Mouse (Mus musculus): Measurements from ENCODE around the gene Ubl4b.

The Ubl4b gene

GRCm38 (mm10) chr3:107568721-107569120 is 13.8 kb upstream of the Ubl4b start:
- no peak for DNase-seq (ENCODE audit: low spot score in 2 of 2)

- DNase-seq (ENCODE audit: low spot score in 2 of 2), result no peak
These were observed 12.9 kb upstream of the Ubl4b start for GRCm38 (mm10) chr3:107567766-107568165.

DNA sequence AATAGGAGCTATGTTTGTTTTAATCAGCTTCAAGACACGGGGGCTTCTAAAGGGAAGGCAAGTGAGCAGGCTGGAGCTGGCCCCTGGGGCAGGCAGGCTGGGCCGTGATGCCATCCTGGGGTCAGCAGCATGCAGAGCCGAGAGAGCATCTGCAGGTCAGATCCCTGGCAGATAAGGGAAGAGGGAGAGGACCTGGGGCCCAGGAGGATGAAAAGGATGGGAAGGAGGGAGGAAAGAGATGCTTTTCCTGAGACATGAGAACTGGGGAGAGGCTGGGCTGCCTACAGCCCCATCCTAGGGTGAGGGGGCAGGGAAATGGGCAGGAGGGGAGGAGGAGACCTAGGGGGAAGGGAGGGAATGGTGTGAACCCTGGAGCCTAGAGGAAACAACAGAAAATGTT is 10.5 kb upstream of the Ubl4b start:
- no peak for DNase-seq (ENCODE audit: low spot score in 2 of 2)

GRCm38 (mm10) chr3:107563880-107564279 is 9.0 kb upstream of the Ubl4b start:
- no peak for DNase-seq (ENCODE audit: low spot score in 2 of 2)

GRCm38 (mm10) chr3:107562591-107562990 is 7.7 kb upstream of the Ubl4b start:
- no peak for DNase-seq (ENCODE audit: low spot score in 2 of 2)

DNA sequence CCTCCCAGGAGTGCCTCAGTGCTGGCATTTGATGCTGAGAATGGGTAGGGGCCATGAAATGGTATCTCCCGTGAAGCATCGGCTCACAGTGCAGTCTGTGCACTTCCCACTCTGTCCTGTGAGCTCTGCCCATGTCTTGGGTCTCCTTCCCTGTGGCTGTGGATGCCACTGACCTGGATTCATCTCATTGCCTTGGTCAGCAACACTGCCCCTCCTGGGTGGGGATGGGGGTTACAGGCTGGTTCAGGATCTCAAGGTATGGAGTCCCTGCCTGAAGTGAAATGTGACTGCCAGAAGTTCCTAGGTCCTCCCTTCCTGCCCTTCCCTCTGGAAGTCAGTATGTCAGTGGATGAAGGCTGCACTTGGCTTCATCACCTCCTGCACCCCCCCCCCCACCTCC is 7.2 kb upstream of the Ubl4b start:
- DNase-seq (ENCODE audit: low spot score in 2 of 2), result no peak

- DNase-seq (ENCODE audit: low spot score in 2 of 2), result peak; percentile 69 to 71
These were observed 4.3 kb upstream of the Ubl4b start for GRCm38 (mm10) chr3:107559183-107559582.

DNA sequence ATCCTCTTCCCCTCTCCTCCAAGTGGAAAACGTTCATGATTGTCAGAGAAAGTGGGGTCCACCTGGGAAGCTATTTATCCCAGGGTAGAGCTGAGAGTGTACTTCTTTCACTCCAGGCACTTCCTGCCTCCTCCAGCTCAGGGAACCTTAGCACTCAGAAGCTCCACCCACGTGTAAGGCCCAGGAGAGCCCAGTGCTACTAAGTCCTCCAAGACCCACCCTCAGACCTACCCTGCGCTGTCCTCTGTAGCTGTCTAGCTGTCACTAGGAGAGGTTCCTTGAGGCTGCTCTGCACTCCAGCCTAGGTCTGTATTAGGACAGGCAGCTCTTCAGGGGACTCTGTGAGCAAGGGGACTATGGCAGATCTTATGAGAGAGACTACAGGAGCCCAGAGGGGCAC is 3.9 kb upstream of the Ubl4b start:
- DNase-seq (ENCODE audit: low spot score in 2 of 2), result no peak

DNA sequence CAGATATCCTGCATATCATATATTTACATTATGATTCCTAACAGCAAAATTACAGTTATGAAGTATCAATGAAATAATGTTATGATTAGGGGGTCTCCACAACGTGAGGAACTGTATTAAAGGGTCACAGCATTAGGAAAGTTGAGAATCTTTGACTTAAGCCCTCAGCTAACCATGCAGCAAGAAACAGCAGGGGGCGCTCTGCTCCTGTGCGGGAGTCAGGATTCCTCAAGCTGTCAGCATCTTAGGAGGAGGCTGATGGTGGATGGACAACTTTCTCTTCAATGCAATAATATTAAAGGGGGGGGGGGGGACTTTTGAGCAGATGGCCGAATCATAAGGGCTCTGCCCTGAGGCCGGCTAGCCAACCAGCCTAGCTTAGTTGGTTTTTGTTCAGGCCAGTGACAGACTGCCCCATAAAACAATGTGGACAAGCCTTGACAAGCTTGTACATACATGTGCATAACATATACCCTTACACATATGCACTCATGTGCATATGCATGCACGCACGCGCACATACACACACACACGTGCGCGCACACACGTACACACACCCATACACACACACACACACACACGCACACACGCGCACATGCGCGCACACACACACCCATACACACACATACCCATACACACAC is 4.3 kb downstream of the Ubl4b start:
- no peak for DNase-seq (ENCODE audit: low spot score in 2 of 2)

GRCm38 (mm10) chr3:107546956-107547355 is 7.9 kb downstream of the Ubl4b start:
- peak; percentile 60 to 67 for DNase-seq (ENCODE audit: low spot score in 2 of 2)

- DNase-seq (ENCODE audit: low spot score in 2 of 2), result no peak
These were observed 9.0 kb downstream of the Ubl4b start for GRCm38 (mm10) chr3:107545716-107546412.

DNA sequence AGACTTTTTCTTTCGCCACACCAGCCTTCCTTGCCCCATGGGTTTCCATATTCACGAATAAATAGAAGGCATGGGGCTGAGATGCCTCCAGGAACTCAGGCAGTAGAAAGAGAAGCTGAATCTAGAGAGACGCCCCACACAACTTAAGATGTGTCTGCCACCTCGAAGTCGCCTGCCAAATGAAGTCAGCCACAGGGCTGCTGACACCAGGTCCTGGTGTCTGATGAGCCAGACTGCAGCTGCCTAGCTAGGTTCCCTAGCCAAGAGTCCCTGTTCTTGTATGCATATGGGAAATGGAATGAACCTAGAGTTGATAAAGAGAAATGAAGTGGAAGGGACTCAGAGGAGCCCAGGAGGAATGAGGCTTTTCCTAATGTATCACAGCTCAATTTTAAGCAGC is 9.6 kb downstream of the Ubl4b start:
- no peak for DNase-seq (ENCODE audit: low spot score in 2 of 2)

GRCm38 (mm10) chr3:107543158-107544080 is 11.5 kb downstream of the Ubl4b start:
- DNase-seq (ENCODE audit: low spot score in 2 of 2), result no peak

DNA sequence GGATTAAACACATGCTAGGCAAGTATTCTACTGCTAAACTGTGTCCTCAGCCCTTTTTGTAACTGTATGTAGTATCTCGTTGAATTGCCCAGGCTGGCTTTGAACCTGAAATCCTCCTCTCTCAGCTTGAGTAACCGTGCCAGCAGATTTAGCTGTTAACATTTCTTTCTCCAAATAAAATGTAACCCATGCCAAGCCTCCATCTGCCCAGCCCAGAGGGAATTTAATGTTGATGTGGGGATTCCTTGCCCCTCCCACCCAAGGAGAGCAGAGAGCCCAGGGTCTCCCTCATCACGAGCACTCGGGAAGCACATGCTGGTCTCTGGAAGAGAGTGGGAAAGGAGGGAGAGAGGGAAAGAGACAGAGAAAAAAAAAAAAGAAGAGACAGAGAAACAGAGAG is 12.3 kb downstream of the Ubl4b start:
- no peak for DNase-seq (ENCODE audit: low spot score in 2 of 2)

GRCm38 (mm10) chr3:107537504-107537889 is 17.4 kb downstream of the Ubl4b start:
- DNase-seq (ENCODE audit: low spot score in 2 of 2), result no peak

DNA sequence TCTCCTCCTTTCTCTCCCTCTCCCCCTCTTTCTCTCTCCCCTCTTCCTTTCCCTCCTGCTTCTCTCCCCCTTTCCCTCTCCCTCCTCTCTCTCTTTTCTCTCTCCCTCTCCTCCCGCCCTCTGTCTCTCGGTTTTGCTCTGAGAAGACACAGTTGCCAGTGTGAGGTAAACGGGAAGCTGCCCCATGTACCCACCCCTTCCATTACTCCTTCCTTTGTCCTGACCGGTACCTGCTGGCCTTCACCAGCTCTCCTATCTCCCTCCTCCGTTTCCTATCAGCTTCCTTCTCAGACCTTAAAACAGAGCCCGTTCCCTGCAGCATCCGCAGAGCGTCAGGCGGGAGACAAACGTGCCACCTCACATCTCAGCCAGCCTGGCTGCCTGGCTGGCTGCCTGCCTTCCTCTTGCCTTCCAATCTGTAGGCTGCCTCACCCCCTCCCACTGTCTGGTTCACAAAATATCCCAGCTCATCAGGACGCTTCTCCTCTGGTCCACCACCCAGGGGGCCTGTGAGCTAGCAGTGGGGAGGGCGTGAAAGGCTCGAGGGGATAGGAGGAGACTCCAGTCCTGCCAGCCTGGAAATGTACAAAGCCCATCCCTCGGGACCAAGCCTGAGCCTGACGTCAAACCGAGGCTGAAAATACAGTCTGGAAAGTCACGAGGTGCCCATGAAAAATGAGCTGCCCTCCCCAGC is 17.9 kb downstream of the Ubl4b start:
- DNase-seq (ENCODE audit: low spot score in 2 of 2), result peak; percentile 14 to 22

GRCm38 (mm10) chr3:107534951-107535350 is 19.9 kb downstream of the Ubl4b start:
- DNase-seq (ENCODE audit: low spot score in 2 of 2), result no peak

DNA sequence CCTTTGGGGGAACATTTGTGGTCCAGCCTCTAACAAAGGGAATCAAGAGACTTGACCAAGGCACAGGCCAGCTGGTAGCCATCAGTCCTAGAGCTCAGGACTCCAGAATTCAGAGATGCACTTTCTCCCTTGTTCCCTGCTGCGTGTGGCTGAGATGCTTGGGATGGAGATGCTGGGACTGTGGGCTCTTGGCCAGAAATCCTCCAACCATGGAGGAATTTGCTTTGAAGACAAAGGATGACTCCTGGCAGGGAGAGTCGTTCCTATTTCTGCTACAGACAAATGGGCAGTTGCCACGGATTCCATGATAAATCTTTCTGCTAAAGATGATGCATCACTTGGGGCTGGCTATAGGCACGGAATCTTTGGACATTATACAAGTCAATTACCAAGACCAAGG is 21.3 kb downstream of the Ubl4b start:
- no peak for DNase-seq (ENCODE audit: low spot score in 2 of 2)

DNA sequence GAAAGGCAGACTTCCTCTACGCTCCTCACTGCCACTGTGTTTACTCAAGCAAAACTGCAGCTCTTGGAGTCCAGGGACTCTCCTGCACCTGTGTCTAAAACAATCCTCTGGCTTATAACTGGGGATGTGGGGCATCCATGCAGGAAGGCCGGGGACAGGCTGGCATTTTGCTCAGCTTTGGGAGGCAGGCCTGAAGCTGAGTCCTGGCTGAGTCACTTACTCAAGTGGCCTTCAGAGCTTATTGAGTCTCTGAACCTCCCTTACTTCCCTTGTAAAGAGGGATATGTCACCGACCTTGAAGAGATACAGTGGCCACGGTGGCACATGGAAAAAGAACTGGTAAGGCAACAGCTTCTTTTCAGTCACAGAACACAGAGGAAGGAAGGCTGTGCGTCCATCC is 24.3 kb downstream of the Ubl4b start:
- DNase-seq (ENCODE audit: low spot score in 2 of 2), result no peak

DNA sequence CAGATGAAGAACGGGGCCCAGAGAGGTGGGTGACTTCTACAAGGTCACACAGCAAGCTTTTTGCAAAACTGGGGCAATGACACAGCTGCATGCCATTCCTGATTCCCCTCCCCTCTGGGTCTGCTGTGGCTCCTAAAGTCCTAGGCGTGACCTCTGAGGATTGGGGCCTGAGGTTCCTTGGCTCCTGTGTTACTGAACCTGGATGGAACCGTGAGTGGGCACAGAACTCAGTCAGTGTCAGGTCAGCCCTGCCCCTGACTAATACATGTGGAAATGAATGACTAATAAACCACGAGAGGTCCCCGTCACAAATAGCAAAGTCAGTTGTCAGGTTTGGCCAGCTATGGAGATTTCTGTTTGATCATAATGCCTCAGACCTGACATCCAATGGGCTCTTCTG is 25.7 kb downstream of the Ubl4b start:
- no peak for DNase-seq (ENCODE audit: low spot score in 2 of 2)

- DNase-seq (ENCODE audit: low spot score in 2 of 2), result peak in 1 of 2 experiments; percentile 33
These were observed 26.3 kb downstream of the Ubl4b start for GRCm38 (mm10) chr3:107528401-107529118.
